Mouse (Mus musculus): ENCODE results near the gene Pirt. TPM values are rescaled to one million over a fixed set of nuclear protein-coding genes. Genes with fewer than 3 reads are reported as not detected.

Pirt gene
- polyA plus RNA-seq, 1 experiment from 2014 or later = 6.9 TPM

DNA sequence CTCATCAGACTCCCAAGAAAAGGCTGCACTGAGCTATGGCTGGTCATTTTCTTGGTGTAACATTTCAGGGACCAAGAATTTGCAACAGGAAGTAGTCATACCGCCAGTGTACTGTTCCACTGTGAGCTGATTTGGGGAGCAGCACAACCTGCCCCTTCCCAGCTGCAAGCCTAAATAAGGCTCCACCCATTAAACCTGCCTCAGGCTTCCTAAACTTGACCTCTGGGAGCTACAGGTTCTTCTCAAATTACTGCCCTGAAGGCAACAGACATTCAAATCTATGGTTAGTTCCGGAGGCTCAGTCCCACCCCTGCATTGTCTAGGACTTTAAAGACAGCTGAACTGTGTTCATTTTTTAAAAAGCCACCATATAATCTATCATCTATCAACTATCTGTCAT lies 8.2 kb downstream of the Pirt start:
- H3K27ac ChIP-seq = no peak overlapping the region
- DNase-seq (ENCODE audit: low spot score) = no peak
- H3K9me3 ChIP-seq = no peaks in the 10 kb centered on the region
- peaks cover 5% of the 10 kb centered on the region; the same call in 1 of the 2 replicates for H3K27me3 ChIP-seq (ENCODE audit: insufficient read depth, poor library complexity, severe bottlenecking)
- H3K36me3 ChIP-seq = no peaks in the 10 kb centered on the region
- WGBS = 53% methylated on average over 2 of the region's 2 CpGs
- H3K4me3 ChIP-seq = no peak overlapping the region
- peaks cover 20% of the 10 kb centered on the region for H3K4me1 ChIP-seq

DNA sequence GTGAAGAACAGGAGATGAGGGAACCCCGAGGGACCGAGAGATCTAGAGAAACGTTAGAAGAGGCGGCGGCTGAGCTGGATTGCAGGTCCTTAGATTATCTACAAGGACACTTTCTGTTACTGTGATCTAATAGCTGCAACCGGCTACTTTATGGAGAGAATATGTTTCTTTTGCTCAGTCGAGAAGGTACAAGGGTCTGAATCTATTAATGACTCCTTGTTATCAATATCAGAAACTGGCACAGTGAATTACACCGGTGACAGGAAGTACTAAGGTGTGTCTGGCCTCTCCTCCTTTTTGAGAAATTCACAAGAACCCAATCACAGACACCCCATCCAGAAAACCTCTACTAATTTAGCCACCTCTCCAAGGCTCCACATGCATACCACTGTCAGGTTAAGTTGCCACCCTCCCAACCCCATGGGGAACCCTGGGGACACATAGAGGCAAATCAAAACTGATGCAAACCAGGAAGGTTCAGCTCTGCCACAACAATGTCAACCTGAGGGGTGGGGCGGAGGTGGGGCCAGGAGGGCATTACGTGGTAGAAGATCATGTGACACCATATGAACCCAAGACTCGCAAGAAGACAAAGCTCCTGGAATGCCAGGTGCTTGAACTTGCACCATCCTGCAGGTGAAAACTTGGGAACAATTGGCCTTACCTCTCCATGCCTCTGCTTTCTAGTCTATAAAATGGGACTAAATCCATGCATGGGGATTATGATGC lies 12.5 kb downstream of the Pirt start:
- H3K4me3 ChIP-seq = no peak overlapping the region
- H3K27ac ChIP-seq = no peak overlapping the region
- H3K9me3 ChIP-seq = no peaks in the 10 kb centered on the region
- no peak for DNase-seq (ENCODE audit: low spot score)
- peaks cover 21% of the 10 kb centered on the region; the same call in 1 of the 2 replicates for H3K36me3 ChIP-seq
- peaks cover 7% of the 10 kb centered on the region; the same call in 1 of the 2 replicates for H3K4me1 ChIP-seq
- peaks cover 10% of the 10 kb centered on the region; the same call in 1 of the 2 replicates for H3K27me3 ChIP-seq (ENCODE audit: insufficient read depth, poor library complexity, severe bottlenecking)
- 78% methylated on average over 11 of the region's 11 CpGs for WGBS

DNA sequence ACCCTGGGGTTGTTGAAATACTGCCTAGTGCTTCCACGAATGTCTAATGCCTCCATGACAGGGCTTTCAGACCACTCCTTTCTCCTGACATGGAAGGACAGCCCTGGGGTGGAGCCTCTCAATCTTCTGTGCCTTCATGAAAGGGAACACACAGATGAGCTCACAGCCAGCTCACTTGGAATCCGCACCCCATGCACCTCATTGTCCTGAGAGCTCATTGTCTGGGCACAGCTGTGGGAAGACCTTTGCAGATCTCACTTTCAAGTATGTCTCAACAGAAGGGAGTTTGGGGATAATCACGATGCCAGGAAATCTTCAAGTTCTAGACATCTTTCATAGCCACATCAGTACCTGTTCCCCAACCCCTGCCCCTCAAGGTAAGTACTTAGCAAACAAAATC lies 16.5 kb downstream of the Pirt start:
- Histone ChIP-seq H3K36me3 (peaks cover 21% of the 10 kb centered on the region; the same call in 1 of the 2 replicates), H3K4me3 (no peak overlapping the region), H3K9me3 (no peaks in the 10 kb centered on the region), H3K27ac (no peak overlapping the region), H3K4me1 (peaks cover 8% of the 10 kb centered on the region), H3K27me3 (ENCODE audit: insufficient read depth, poor library complexity, severe bottlenecking) (peaks cover 5% of the 10 kb centered on the region; the same call in 1 of the 2 replicates)
- WGBS = 71% methylated on average over 3 of the region's 3 CpGs
- DNase-seq (ENCODE audit: low spot score) = no peak

DNA sequence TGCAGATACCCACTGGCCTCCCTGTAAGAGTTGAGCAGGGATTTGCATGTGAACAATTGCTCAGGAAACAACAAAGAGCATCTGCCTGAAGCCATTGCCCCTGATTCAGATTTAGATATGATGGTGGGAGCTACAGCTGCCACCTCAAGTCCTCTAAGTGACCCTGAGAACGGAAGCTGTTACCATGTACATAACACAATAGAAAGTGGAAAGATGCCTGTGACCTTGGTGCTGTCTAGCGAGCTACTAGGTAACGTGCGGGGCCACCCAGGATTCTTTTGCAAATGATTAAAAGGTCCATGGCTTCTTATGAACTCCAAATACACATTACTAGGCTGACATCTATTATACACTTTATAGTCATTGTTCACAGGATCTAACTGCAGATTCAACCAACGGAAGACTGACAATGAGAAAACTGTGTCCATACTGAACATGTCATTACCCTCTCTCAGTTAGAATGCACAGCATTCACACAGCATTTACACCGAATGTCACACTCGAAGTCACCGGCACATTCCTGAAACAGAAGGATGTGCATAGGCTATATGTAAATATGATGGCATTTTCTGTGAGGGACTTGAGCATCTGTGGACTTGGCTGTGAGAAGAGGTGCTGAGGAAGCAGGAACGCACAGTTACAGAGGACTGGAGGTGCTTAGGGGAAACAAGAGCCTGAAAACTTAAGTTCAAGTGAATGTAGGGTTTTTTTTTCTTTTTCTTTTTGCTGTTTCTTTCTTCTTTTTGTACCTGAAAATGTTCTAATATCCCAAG lies 21.2 kb downstream of the Pirt start:
- DNase-seq (ENCODE audit: low spot score) = no peak
- H3K27me3 ChIP-seq (ENCODE audit: insufficient read depth, poor library complexity, severe bottlenecking) = no peaks in the 10 kb centered on the region; the same call in 1 of the 2 replicates
- no peaks in the 10 kb centered on the region for H3K36me3 ChIP-seq
- peaks cover 3% of the 10 kb centered on the region; the same call in 1 of the 2 replicates for H3K4me1 ChIP-seq
- H3K4me3 ChIP-seq = no peak overlapping the region
- WGBS = 76% methylated on average over 9 of the region's 9 CpGs
- no peak overlapping the region for H3K27ac ChIP-seq
- no peaks in the 10 kb centered on the region for H3K9me3 ChIP-seq

DNA sequence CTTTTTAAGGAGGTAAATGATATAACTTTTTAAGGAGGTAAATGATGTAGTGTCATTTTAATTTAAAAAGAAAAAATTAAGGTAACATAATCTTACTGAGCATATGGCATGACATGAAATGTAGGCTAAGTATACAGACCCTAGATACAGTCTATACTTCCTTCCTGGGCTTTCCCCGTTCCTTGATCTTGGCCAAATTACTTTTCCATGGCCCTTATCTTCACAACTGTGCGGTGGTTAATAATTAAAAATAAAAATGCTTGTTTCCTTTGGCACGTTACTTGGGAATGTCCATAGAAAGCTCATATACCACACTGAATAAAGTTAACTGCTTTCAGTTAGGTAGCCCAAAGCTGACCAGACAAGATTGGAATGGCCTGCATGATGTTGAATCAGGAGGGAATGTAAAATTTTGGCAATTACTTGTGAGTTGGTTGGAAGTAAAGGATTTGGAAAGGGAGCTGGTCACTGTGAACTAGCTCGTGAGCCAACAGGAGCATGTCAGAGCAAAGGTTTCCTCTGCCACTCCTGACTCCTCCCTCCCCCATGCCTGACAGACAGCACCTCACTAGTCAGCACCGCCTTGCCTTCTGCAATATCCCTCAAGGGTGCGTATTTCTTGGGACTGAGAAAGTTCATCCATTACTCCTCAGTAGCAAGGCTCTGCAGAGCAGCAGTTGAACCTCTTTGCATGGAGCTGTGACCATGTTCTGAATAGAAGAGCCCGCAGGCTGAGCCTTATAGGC lies 22.8 kb downstream of the Pirt start:
- Histone ChIP-seq H3K27ac (no peak overlapping the region), H3K4me3 (no peak overlapping the region), H3K4me1 (peaks cover 3% of the 10 kb centered on the region; the same call in 1 of the 2 replicates), H3K9me3 (no peaks in the 10 kb centered on the region), H3K27me3 (ENCODE audit: insufficient read depth, poor library complexity, severe bottlenecking) (no peaks in the 10 kb centered on the region; the same call in 1 of the 2 replicates), H3K36me3 (no peaks in the 10 kb centered on the region)
- WGBS = 76% methylated on average over 7 of the region's 7 CpGs
- no peak for DNase-seq (ENCODE audit: low spot score)

DNA sequence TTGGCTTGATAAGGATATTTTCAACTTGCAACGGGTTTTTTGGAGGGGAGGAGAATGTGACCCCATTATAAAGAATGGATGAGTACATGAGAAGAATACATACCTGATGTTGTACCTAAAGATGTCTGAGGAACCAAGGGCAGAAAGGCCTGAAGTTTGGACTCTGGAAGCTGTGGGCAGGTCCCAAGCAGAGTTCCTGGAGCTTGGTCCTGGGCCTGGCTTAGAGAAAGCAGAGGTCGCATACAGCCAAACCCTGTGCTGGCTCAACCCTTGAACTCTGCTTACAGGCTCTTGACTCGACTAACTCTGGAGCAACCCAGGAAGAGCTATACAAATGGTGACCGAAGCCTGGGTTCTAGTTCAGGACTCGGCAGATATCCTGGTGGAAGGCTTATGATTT lies 30.2 kb downstream of the Pirt start:
- DNase-seq (ENCODE audit: low spot score) = no peak
- 91% methylated on average over 5 of the region's 5 CpGs for WGBS

DNA sequence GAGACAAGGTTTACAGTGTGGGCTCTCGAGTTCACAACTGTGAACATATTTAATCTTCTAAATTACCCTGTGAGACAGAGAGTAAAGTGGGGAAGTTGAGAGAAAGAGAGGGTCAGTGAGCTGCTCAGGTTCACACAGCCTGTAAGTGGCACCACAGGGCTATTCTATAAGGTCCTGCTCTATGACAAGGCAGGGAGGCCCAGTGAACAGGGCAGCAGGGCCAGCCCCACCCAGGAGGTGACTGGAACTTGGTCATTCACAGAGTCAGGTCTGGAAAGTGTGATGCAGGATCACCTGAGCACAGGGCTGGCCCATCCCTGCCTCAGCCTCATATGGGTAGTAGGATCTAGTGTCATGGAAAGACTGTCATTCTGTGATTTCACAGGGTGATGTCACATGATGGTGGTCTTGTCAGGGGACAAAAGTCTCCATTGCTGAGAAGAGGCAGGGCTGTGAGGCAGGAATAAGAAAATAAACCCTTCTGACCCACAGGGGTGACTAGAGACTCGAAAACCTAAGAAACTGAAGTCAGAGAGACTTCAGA lies 33.5 kb downstream of the Pirt start:
- DNase-seq (ENCODE audit: low spot score) = no peak
- 0 out of 2 replicates have a peak, but pooled peaks cover 3% of the 10 kb centered on the region for H3K27me3 ChIP-seq (ENCODE audit: insufficient read depth, poor library complexity, severe bottlenecking)
- peaks cover 10% of the 10 kb centered on the region; the same call in 1 of the 2 replicates for H3K4me1 ChIP-seq
- H3K9me3 ChIP-seq = no peaks in the 10 kb centered on the region
- H3K27ac ChIP-seq = no peak overlapping the region
- no peaks in the 10 kb centered on the region for H3K36me3 ChIP-seq
- WGBS = 71% methylated on average over 2 of the region's 2 CpGs
- no peak overlapping the region for H3K4me3 ChIP-seq

More for the DNA sequence above, 30.2 kb downstream of the Pirt start:
- H3K4me1 ChIP-seq = peaks cover 10% of the 10 kb centered on the region; the same call in 1 of the 2 replicates
- peaks cover 3% of the 10 kb centered on the region; the same call in 1 of the 2 replicates for H3K27me3 ChIP-seq (ENCODE audit: insufficient read depth, poor library complexity, severe bottlenecking)
- no peaks in the 10 kb centered on the region for H3K9me3 ChIP-seq
- H3K4me3 ChIP-seq = no peak overlapping the region
- no peak overlapping the region for H3K27ac ChIP-seq
- no peaks in the 10 kb centered on the region for H3K36me3 ChIP-seq

DNA sequence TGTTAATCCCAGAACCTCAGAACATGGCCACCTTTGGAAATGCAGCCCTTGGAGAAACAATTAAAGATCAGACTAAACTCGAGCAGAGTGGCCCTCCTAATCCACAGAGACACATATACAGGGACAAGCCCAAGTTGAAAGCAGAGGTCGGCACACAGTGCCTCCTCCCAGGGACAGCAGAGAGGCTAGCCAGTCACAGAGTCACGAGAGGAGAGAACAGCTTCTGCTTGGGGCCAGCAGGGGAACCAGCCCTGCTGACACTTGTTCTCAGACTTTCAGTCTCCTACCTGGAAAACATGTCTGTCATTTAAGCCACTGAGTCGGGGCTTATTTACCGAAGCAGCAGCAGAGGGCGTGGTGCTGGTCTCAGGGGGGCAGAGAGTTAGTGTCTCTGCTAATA lies 34.7 kb downstream of the Pirt start:
- H3K27ac ChIP-seq = no peak overlapping the region

DNA sequence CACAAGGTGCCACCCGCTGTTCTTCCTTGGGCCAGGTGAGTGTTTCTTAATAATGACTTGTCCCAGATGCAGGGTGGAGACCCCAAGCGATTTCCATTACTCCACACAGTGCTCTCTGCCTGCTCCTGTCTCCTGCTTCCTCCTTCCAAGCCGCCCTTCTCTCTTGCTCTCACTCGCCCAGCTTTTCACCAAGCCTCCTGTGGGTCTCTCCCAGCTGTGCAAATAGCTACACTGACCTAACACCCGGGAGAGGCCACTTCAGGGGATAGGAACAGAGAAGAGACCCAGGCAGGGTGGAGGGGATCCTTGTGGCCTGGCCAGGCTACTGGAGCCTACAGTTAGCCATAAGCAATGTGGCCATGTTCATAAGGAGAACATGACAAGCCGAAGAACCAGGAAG lies 35.1 kb downstream of the Pirt start:
- WGBS = 78% methylated on average over 6 of the region's 6 CpGs
- Histone ChIP-seq H3K4me1 (peaks cover 10% of the 10 kb centered on the region; the same call in 1 of the 2 replicates), H3K4me3 (no peak overlapping the region), H3K27me3 (ENCODE audit: insufficient read depth, poor library complexity, severe bottlenecking) (0 out of 2 replicates have a peak, but pooled peaks cover 3% of the 10 kb centered on the region), H3K9me3 (no peaks in the 10 kb centered on the region), H3K27ac (no peak overlapping the region), H3K36me3 (no peaks in the 10 kb centered on the region)
- DNase-seq (ENCODE audit: low spot score) = no peak

More for the DNA sequence above, 34.7 kb downstream of the Pirt start:
- no peak for DNase-seq (ENCODE audit: low spot score)
- peaks cover 10% of the 10 kb centered on the region; the same call in 1 of the 2 replicates for H3K4me1 ChIP-seq
- H3K9me3 ChIP-seq = no peaks in the 10 kb centered on the region
- no peaks in the 10 kb centered on the region for H3K36me3 ChIP-seq
- H3K27me3 ChIP-seq (ENCODE audit: insufficient read depth, poor library complexity, severe bottlenecking) = 0 out of 2 replicates have a peak, but pooled peaks cover 3% of the 10 kb centered on the region
- WGBS = 66% methylated on average over 6 of the region's 6 CpGs
- H3K4me3 ChIP-seq = no peak overlapping the region

- H3K27me3 ChIP-seq (ENCODE audit: insufficient read depth, poor library complexity, severe bottlenecking) = peaks cover 24% of the 10 kb centered on the region
- H3K27ac ChIP-seq = no peak within 1 kb of the TSS
- no peak within 1 kb of the TSS for H3K4me3 ChIP-seq
- peaks cover 8% of the 10 kb centered on the region for H3K4me1 ChIP-seq
- 79% methylated on average over 9 of the region's 9 CpGs for WGBS
- DNase-seq (ENCODE audit: low spot score) = no peak
- H3K36me3 ChIP-seq = no peaks in the 10 kb centered on the region
- H3K9me3 ChIP-seq = no peaks in the 10 kb centered on the region
Measured at GRCm38 (mm10) chr11:66956303-66956702, 44.5 kb downstream of the Pirt start, which contains the start of gene Tmem238l. TSS of gene Tmem238l (plus strand) at chr11:66956638.

DNA sequence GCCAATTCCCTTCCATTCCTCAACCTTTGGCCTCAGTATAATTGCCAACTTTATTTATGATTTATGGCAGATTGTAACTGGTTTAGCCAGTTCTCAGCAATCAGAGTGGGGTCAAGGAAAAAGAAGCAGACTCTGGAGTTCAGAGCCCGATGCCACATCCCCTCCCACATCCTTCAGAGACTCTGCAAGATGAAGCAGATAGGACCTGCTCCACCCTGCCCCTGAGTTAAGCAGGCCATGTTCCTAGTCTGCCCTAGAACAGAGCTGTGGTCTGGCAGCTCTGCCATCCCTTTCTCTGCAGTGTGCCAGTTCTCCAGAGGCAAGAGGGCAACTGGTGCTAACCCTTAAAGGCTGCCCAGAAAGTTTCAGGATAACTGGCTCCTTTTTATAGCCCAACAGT lies 49.0 kb downstream of the Pirt start:
- H3K4me3 ChIP-seq = no peak overlapping the region
- no peaks in the 10 kb centered on the region for H3K36me3 ChIP-seq
- no peak for DNase-seq (ENCODE audit: low spot score)
- H3K27ac ChIP-seq = no peak overlapping the region
- no peaks in the 10 kb centered on the region for H3K9me3 ChIP-seq
- 71% methylated on average over 1 of the region's 1 CpGs for WGBS
- H3K27me3 ChIP-seq (ENCODE audit: insufficient read depth, poor library complexity, severe bottlenecking) = peaks cover 16% of the 10 kb centered on the region
- H3K4me1 ChIP-seq = peaks cover 36% of the 10 kb centered on the region

GRCm38 (mm10) chr11:66961447-66962176 lies 49.8 kb downstream of the Pirt start:
- Histone ChIP-seq H3K4me1 (peaks cover 38% of the 10 kb centered on the region), H3K27me3 (ENCODE audit: insufficient read depth, poor library complexity, severe bottlenecking) (peaks cover 11% of the 10 kb centered on the region), H3K4me3 (no peak overlapping the region), H3K9me3 (no peaks in the 10 kb centered on the region), H3K36me3 (no peaks in the 10 kb centered on the region), H3K27ac (peak overlapping the region; percentile 47; the same call in 1 of the 2 replicates)
- no peak for DNase-seq (ENCODE audit: low spot score)
- WGBS = 50% methylated on average over 12 of the region's 12 CpGs

All from heart, embryonic 10.5 days (tissue).